25 mouse cellular contexts compared by ENCODE assay signal in the genomic region with DNA sequence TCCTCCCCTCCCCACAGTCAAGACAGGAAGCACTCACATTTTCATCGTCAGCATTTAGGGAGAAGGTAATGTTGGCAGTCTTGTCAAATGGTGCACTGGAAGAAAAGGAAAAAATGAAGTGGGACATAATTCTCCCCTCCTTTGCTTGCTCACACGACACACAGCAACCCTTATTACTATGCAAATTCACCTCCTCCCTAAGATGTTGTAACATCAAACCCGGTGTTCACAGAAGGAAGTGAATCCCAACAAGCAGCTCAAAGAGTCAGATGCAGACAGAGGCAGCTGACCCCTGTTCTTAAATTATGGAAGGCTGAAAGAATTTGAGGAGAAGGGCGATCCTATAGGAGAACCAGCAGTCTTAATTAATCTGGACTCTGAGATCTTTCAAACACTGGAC. TPM values are rescaled to one million over a fixed set of nuclear protein-coding genes. Genes with fewer than 3 reads are reported as not detected.
DNase-seq lines count a peak whose midpoint lies in the region; ATAC-seq lines count a peak whose summit lies in the region.
"Had no signal": no experiment of that assay in that cellular context is flagged by ENCODE, and none has a peak within 500 bp of the region (broad histone marks: within the 10 kb centered on the region; RNA-seq: fewer than 3 reads in every experiment).

No protein-coding gene starts in this region.

- no peak overlapping the region for H3K9ac ChIP-seq in liver, embryonic 15.5 days
- H3K9ac ChIP-seq in midbrain, embryonic 15.5 days, result no peak overlapping the region
- H3K9ac ChIP-seq: embryonic facial prominence, embryonic 12.5 days; forebrain, embryonic 12.5 days had no signal

- H3K4me2 ChIP-seq in liver, embryonic 15.5 days, result no peak overlapping the region
- no peak overlapping the region for H3K4me2 ChIP-seq in midbrain, embryonic 15.5 days
- H3K4me2 ChIP-seq: embryonic facial prominence, embryonic 12.5 days; forebrain, embryonic 12.5 days had no signal

- H3K9me3 ChIP-seq in liver, embryonic 15.5 days (replicated peaks), result no peaks in the 10 kb centered on the region
- no peaks in the 10 kb centered on the region for H3K9me3 ChIP-seq in midbrain, embryonic 15.5 days
- H3K9me3 ChIP-seq: embryonic facial prominence, embryonic 10.5 days; embryonic facial prominence, embryonic 12.5 days; forebrain, embryonic 12.5 days had no signal

- H3K27ac ChIP-seq in liver, embryonic 15.5 days (replicated peaks), result 0 out of 2 replicates have a peak overlapping the region, but pooled peaks have one; percentile 24
- no peak overlapping the region for H3K27ac ChIP-seq in midbrain, embryonic 15.5 days
- H3K27ac ChIP-seq: embryonic facial prominence, embryonic 10.5 days; embryonic facial prominence, embryonic 12.5 days; forebrain, embryonic 12.5 days had no signal

- no peak for ATAC-seq in liver, embryonic 15.5 days (ENCODE audit: insufficient read depth)
- peak; percentile 39 for ATAC-seq in CD4-positive, CD25-positive, alpha-beta regulatory T cell, adult 4 months
- peak; percentile 68 for ATAC-seq in granulocyte monocyte progenitor cell, adult 5-6 weeks (replicated peaks; ENCODE audit: poor library complexity, severe bottlenecking)
- ATAC-seq in megakaryocyte progenitor cell, adult 5-6 weeks (replicated peaks; ENCODE audit: poor library complexity), result peak; percentile 42
- ATAC-seq in midbrain, embryonic 15.5 days (replicated peaks), result no peak
- ATAC-seq: forebrain, embryonic 14.5 days; forebrain, embryonic 16.5 days had no signal

- peaks cover 14% of the 10 kb centered on the region for H3K4me1 ChIP-seq in liver, embryonic 15.5 days (replicated peaks)
- H3K4me1 ChIP-seq in midbrain, embryonic 15.5 days, result no peaks in the 10 kb centered on the region
- H3K4me1 ChIP-seq: embryonic facial prominence, embryonic 10.5 days; embryonic facial prominence, embryonic 12.5 days; forebrain, embryonic 12.5 days had no signal

- H3K4me3 ChIP-seq in liver, embryonic 15.5 days (replicated peaks), result no peak overlapping the region
- H3K4me3 ChIP-seq in midbrain, embryonic 15.5 days, result no peak overlapping the region
- H3K4me3 ChIP-seq: embryonic facial prominence, embryonic 10.5 days; embryonic facial prominence, embryonic 12.5 days; forebrain, embryonic 12.5 days had no signal

- H3K36me3 ChIP-seq in liver, embryonic 15.5 days (replicated peaks), result peaks cover 94% of the 10 kb centered on the region
- H3K36me3 ChIP-seq in midbrain, embryonic 15.5 days (replicated peaks), result peaks cover 46% of the 10 kb centered on the region

- no peak for DNase-seq in liver
- no peak for DNase-seq in layer of hippocampus, postnatal 25 days (ENCODE audit: extremely low spot score in 1 of 2, low spot score in 1 of 2)
- DNase-seq in right cerebral cortex, postnatal 36 days (ENCODE audit: low spot score in 2 of 2), result no peak
- DNase-seq: adrenal gland, adult 2 months; adrenal gland, postnatal 10 days; adrenal gland, postnatal 25 days; B cell, adult 2 months; cerebellum, adult 11 months; cerebellum, adult 18-20 months; cerebellum, adult 8-10 months; cerebellum, adult 9-11 months; cerebellum, postnatal 14 days; cerebellum, postnatal 36 days had no signal

- 70% methylated on average over 4 of the region's 4 CpGs for WGBS in liver, embryonic 15.5 days (ENCODE audit: insufficient replicate concordance)
- WGBS in midbrain, embryonic 15.5 days, result 93% methylated on average over 4 of the region's 4 CpGs

- no peaks in the 10 kb centered on the region for H3K27me3 ChIP-seq in liver, embryonic 15.5 days
- no peaks in the 10 kb centered on the region for H3K27me3 ChIP-seq in midbrain, embryonic 15.5 days (replicated peaks)
- H3K27me3 ChIP-seq: embryonic facial prominence, embryonic 12.5 days; forebrain, embryonic 12.5 days had no signal

RNA-seq across cellular contexts. Expression of a gene that starts 5.0 kb away (rescaled TPM):
- 34.4 and 39.1 TPM in 2 replicates for polyA plus RNA-seq in liver, embryonic 15.5 days (2015; fragmentation: Nextera tagmentation; extraction: Ambion mirVana)
- polyA plus RNA-seq in CD4-positive, CD25-positive, alpha-beta regulatory T cell, adult 4 months (2017; shearing (Covaris generic)), result 1 to 10 TPM; 2.9 to 4.2 TPM
- total RNA-seq in granulocyte monocyte progenitor cell, adult 5-6 weeks (2014; fragmentation: Nextera tagmentation), result 24.5 and 28.0 TPM in 2 replicates
- 17.5 and 26.2 TPM in 2 replicates for total RNA-seq in granulocyte monocyte progenitor cell, adult 5-6 weeks (2017)
- total RNA-seq in megakaryocyte progenitor cell, adult 5-6 weeks (2015), result 6.7 and 8.9 TPM in 2 replicates
- 15.2 and 22.4 TPM in 2 replicates for total RNA-seq in megakaryocyte progenitor cell, adult 5-6 weeks (2017)
- total RNA-seq in layer of hippocampus, postnatal 25 days (2021), result 10 to 100 TPM; 12.5 to 17.3 TPM
- 3.8 and 4.2 TPM in 2 replicates for polyA plus RNA-seq in midbrain, embryonic 15.5 days (2015; fragmentation: Nextera tagmentation; extraction: Ambion mirVana)

RNA-seq across cellular contexts. Expression of a gene that starts 22.6 kb away (rescaled TPM):
- 6.5 and 8.1 TPM in 2 replicates for polyA plus RNA-seq in liver, embryonic 15.5 days (2015; fragmentation: Nextera tagmentation; extraction: Ambion mirVana)
- polyA plus RNA-seq in CD4-positive, CD25-positive, alpha-beta regulatory T cell, adult 4 months (2017; shearing (Covaris generic)), result 1 to 10 TPM; 6.7 to 9.1 TPM
- total RNA-seq in granulocyte monocyte progenitor cell, adult 5-6 weeks (2014; fragmentation: Nextera tagmentation), result 134 and 148 TPM in 2 replicates
- 142 and 146 TPM in 2 replicates for total RNA-seq in granulocyte monocyte progenitor cell, adult 5-6 weeks (2017)
- total RNA-seq in megakaryocyte progenitor cell, adult 5-6 weeks (2015), result 99.0 and 102 TPM in 2 replicates
- total RNA-seq in megakaryocyte progenitor cell, adult 5-6 weeks (2017), result 124 and 144 TPM in 2 replicates
- total RNA-seq in layer of hippocampus, postnatal 25 days (2021), result 100 to 1,000 TPM; 126 to 135 TPM
- 10.5 TPM in 2 replicates for polyA plus RNA-seq in midbrain, embryonic 15.5 days (2015; fragmentation: Nextera tagmentation; extraction: Ambion mirVana)

RNA-seq across cellular contexts. Expression of a gene that starts 32.3 kb away (rescaled TPM):
- not detected in 2 replicates for polyA plus RNA-seq in liver, embryonic 15.5 days (2015; fragmentation: Nextera tagmentation; extraction: Ambion mirVana)
- not detected for polyA plus RNA-seq in CD4-positive, CD25-positive, alpha-beta regulatory T cell, adult 4 months (2017; shearing (Covaris generic))
- total RNA-seq in granulocyte monocyte progenitor cell, adult 5-6 weeks (2014; fragmentation: Nextera tagmentation), result not detected in 2 replicates
- not detected in 2 replicates for total RNA-seq in granulocyte monocyte progenitor cell, adult 5-6 weeks (2017)
- not detected in 2 replicates for total RNA-seq in megakaryocyte progenitor cell, adult 5-6 weeks (2015)
- total RNA-seq in megakaryocyte progenitor cell, adult 5-6 weeks (2017), result not detected in 2 replicates
- under 1 TPM; 0.27 to 0.42 TPM for total RNA-seq in layer of hippocampus, postnatal 25 days (2021)
- polyA plus RNA-seq in midbrain, embryonic 15.5 days (2015; fragmentation: Nextera tagmentation; extraction: Ambion mirVana), result 0.75 and 1.3 TPM in 2 replicates
- total RNA-seq: adrenal gland, adult 2 months; adrenal gland, postnatal 10 days; adrenal gland, postnatal 25 days; MEL had no signal
- polyA plus RNA-seq: adrenal gland, adult 2 months; embryonic facial prominence, embryonic 10.5 days; embryonic facial prominence, embryonic 12.5 days; embryonic facial prominence, embryonic 14.5 days; forebrain, embryonic 12.5 days; forebrain, embryonic 14.5 days had no signal

RNA-seq across cellular contexts. Expression of a gene that starts 48.7 kb away (rescaled TPM):
- 54.4 and 58.1 TPM in 2 replicates for polyA plus RNA-seq in liver, embryonic 15.5 days (2015; fragmentation: Nextera tagmentation; extraction: Ambion mirVana)
- 10 to 100 TPM; 45.4 to 48.2 TPM for polyA plus RNA-seq in CD4-positive, CD25-positive, alpha-beta regulatory T cell, adult 4 months (2017; shearing (Covaris generic))
- total RNA-seq in granulocyte monocyte progenitor cell, adult 5-6 weeks (2014; fragmentation: Nextera tagmentation), result 29.3 and 30.7 TPM in 2 replicates
- total RNA-seq in granulocyte monocyte progenitor cell, adult 5-6 weeks (2017), result 21.9 and 23.7 TPM in 2 replicates
- 48.1 and 52.5 TPM in 2 replicates for total RNA-seq in megakaryocyte progenitor cell, adult 5-6 weeks (2015)
- 20.2 and 26.2 TPM in 2 replicates for total RNA-seq in megakaryocyte progenitor cell, adult 5-6 weeks (2017)
- 10 to 100 TPM; 89.0 to 91.9 TPM for total RNA-seq in layer of hippocampus, postnatal 25 days (2021)
- polyA plus RNA-seq in midbrain, embryonic 15.5 days (2015; fragmentation: Nextera tagmentation; extraction: Ambion mirVana), result 165 TPM in 2 replicates

RNA-seq across cellular contexts. Expression of a gene that starts 54.2 kb away (rescaled TPM):
- polyA plus RNA-seq in liver, embryonic 15.5 days (2015; fragmentation: Nextera tagmentation; extraction: Ambion mirVana), result 0.03 and 0.12 TPM in 2 replicates
- polyA plus RNA-seq in CD4-positive, CD25-positive, alpha-beta regulatory T cell, adult 4 months (2017; shearing (Covaris generic)), result not detected
- total RNA-seq in granulocyte monocyte progenitor cell, adult 5-6 weeks (2014; fragmentation: Nextera tagmentation), result not detected in 2 replicates
- not detected in 2 replicates for total RNA-seq in granulocyte monocyte progenitor cell, adult 5-6 weeks (2017)
- 0.44 TPM in 1 of 2 replicates, not detected in the other for total RNA-seq in megakaryocyte progenitor cell, adult 5-6 weeks (2015)
- total RNA-seq in megakaryocyte progenitor cell, adult 5-6 weeks (2017), result not detected in 2 replicates
- total RNA-seq in layer of hippocampus, postnatal 25 days (2021), result 100 to 1,000 TPM; 330 to 348 TPM
- 8.6 TPM in 2 replicates for polyA plus RNA-seq in midbrain, embryonic 15.5 days (2015; fragmentation: Nextera tagmentation; extraction: Ambion mirVana)
- total RNA-seq: MEL had no signal

Comparison
In these comparisons a context has a peak if more than half of its experiments do, and no peak if none do; other contexts are left out.
1. ATAC-seq: peak in CD4-positive, CD25-positive, alpha-beta regulatory T cell, adult 4 months (single experiment), granulocyte monocyte progenitor cell, adult 5-6 weeks (single experiment) and megakaryocyte progenitor cell, adult 5-6 weeks (single experiment); none in liver, embryonic 15.5 days (single experiment) and midbrain, embryonic 15.5 days (single experiment).